Mouse (Mus musculus) liver, adult 2 months (tissue): Measurements from ENCODE around the gene Srsf5. TPM values are rescaled to one million over a fixed set of nuclear protein-coding genes. Genes with fewer than 3 reads are reported as not detected.
A peak's percentile ranks its signal among the peaks of the same experiment; 100 is the strongest.
"Not testable (repeated sequence)": the region's sequence is repeated elsewhere in the genome, so short reads cannot be mapped to it uniquely, and the experiment has no call there.

Source experiments
- DNase-seq: peaks from one replicate; pipeline ENCODE4 v3.0.0-alpha.2; 2011; ENCODE audit warnings: low read depth, low spot score; ENCODE audit errors: extremely low read depth
- H3K27ac ChIP-seq: fragments of 200-500 bp; replicated peaks from 2 replicates; pipeline ENCODE4 v1.5.1; 2012; ENCODE audit warnings: low read depth, mild to moderate bottlenecking, control low read depth, inconsistent platforms, low read length; ENCODE audit not compliant: insufficient read depth
- H3K27me3 ChIP-seq: fragments of 200-500 bp; 2 replicates; pipeline ENCODE4 v1.6.1; 2012; ENCODE audit warnings: mild to moderate bottlenecking, moderate library complexity, low read length, inconsistent platforms; ENCODE audit not compliant: control insufficient read depth, insufficient read depth
- H3K36me3 ChIP-seq: fragments of 200-500 bp; 2 replicates; pipeline ENCODE4 v1.6.1; 2012; ENCODE audit warnings: low read length, inconsistent platforms; ENCODE audit not compliant: control insufficient read depth, insufficient read depth
- H3K4me1 ChIP-seq: fragments of 200-500 bp; 2 replicates; pipeline ENCODE4 v1.6.1; 2011; ENCODE audit warnings: low read length; ENCODE audit not compliant: control insufficient read depth, insufficient read depth
- H3K4me3 ChIP-seq: fragments of 200-500 bp; 2 replicates; pipeline ENCODE4 v1.5.1; 2011; ENCODE audit warnings: low read depth, mild to moderate bottlenecking, control low read depth, low read length, moderate library complexity; ENCODE audit not compliant: insufficient read depth
- H3K79me2 ChIP-seq: fragments of 200-500 bp; 2 replicates; pipeline ENCODE4 v1.6.1; 2012; ENCODE audit warnings: inconsistent platforms, mild to moderate bottlenecking, low read length, moderate library complexity; ENCODE audit not compliant: control insufficient read depth, insufficient read depth
- H3K9ac ChIP-seq: fragments of 200-500 bp; 2 replicates; pipeline ENCODE4 v1.6.1; 2012; ENCODE audit warnings: low read depth, mild to moderate bottlenecking, control low read depth, inconsistent platforms, low read length
- CTCF ChIP-seq: fragments of 200-500 bp; IDR thresholded peaks from 2 replicates; pipeline ENCODE4 v1.5.1; 2011; ENCODE audit warnings: low read depth, low read length, control low read depth
- POLR2A ChIP-seq: fragments of 200-500 bp; IDR thresholded peaks from 2 replicates; pipeline ENCODE4 v1.6.1; 2011; ENCODE audit warnings: low read length, control low read depth; ENCODE audit not compliant: insufficient read depth; ENCODE audit errors: extremely low read depth
- WGBS: fragments of 180-500 bp; shearing (Covaris S2); methylation state at CpG from one replicate; pipeline ENCODE4 v1.1.7; 2018; 5-methylcytosine and 5-hydroxymethylcytosine counted together
- polyA plus RNA-seq: library from polyadenylated mRNA; depleted of rRNA; stranded (reverse); fragments of >200 nt; gene quantifications from 2 replicates; pipeline ENCODE4 v1.2.3, GENCODE M21; 2012
- total RNA-seq: library from RNA; depleted of rRNA; stranded (reverse); fragments of >200 nt; gene quantifications from 2 replicates; pipeline ENCODE4 v1.2.3, GENCODE M21; 2014

The Srsf5 gene
- total and polyA plus RNA-seq, 2 experiments = 238 to 331 TPM

DNA sequence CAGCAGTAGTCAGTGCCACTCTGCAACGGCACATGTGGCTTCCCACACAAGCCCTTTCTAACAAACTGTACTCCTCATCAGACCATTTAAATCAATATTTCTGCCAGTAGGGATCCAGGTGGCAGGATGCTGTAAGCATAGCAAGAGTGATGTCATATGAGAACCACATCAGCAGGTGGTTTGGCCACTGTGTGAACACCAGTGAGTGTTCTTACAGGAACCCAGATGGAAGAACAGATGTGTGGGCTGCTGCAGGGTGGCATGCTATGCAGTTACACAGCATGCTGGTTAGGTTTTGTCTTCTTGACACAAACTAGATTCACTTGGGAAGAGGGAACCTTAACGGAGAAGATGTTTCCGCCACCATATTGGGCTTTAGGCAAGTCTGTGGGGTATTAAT lies 3.4 kb upstream of the Srsf5 start:
- Histone ChIP-seq H3K27me3 (no peaks in the 10 kb centered on the region), H3K4me3 (no peak overlapping the region), H3K27ac (no peak overlapping the region), H3K79me2 (peaks cover 11% of the 10 kb centered on the region), H3K9ac (no peak overlapping the region), H3K36me3 (peaks cover 6% of the 10 kb centered on the region), H3K4me1 (peaks cover 4% of the 10 kb centered on the region)
- WGBS = 93% methylated on average over 3 of the region's 3 CpGs
- no peak for DNase-seq
- TF ChIP-seq CTCF (no peak), POLR2A (no peak)

DNA sequence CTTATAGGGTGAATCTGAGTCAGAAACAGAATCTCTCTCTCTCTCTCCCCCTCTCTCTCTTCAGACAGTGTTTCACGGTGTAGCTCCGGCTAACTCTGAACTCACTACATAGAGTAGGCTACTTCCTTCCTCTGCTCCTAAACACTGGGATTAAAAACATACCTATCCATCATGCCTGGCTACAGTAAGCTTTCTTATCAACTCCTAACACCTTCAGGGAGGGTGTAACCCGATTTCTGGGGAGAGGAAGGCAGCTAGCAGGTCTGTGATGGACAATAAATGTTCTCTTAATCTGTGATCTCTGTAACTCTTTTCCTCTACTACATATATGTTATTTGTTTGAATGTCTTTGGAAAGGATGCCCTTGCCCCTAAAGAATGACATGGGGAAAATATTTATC lies 1.9 kb upstream of the Srsf5 start:
- H3K79me2 ChIP-seq = peaks cover 15% of the 10 kb centered on the region
- H3K4me3 ChIP-seq = no peak overlapping the region
- H3K4me1 ChIP-seq = peaks cover 10% of the 10 kb centered on the region
- no peak overlapping the region for H3K9ac ChIP-seq
- TF ChIP-seq CTCF (no peak), POLR2A (no peak)
- peaks cover 20% of the 10 kb centered on the region for H3K36me3 ChIP-seq
- H3K27ac ChIP-seq = no peak overlapping the region
- 84% methylated on average over 3 of the region's 3 CpGs for WGBS
- DNase-seq = no peak
- H3K27me3 ChIP-seq = no peaks in the 10 kb centered on the region

DNA sequence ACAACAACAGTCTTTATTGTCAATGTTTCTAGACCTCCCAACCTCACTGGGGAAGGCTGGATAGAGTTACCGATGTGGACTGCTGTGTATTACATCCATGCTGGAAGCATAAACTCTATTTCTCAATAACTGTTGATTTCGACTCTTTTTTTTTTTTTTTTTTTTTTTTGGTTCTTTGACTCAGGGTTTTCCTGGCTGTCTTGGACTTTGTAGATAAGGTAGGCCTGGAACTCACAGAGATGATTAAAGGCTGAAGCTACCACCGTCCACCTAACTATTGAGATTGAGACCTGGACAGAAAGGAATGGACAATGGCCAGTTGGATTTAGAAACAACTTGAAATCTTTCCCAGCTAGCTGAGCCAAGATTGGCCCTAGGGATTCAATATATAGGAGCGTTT lies 1.1 kb upstream of the Srsf5 start:
- peaks cover 15% of the 10 kb centered on the region for H3K79me2 ChIP-seq
- TF ChIP-seq POLR2A (no peak), CTCF (no peak)
- H3K9ac ChIP-seq = no peak overlapping the region
- no peak overlapping the region for H3K4me3 ChIP-seq
- no peak overlapping the region for H3K27ac ChIP-seq
- 27% methylated on average over 4 of the region's 4 CpGs for WGBS
- peaks cover 26% of the 10 kb centered on the region for H3K36me3 ChIP-seq
- no peaks in the 10 kb centered on the region for H3K27me3 ChIP-seq
- H3K4me1 ChIP-seq = peaks cover 14% of the 10 kb centered on the region
- DNase-seq = peak; percentile 80

DNA sequence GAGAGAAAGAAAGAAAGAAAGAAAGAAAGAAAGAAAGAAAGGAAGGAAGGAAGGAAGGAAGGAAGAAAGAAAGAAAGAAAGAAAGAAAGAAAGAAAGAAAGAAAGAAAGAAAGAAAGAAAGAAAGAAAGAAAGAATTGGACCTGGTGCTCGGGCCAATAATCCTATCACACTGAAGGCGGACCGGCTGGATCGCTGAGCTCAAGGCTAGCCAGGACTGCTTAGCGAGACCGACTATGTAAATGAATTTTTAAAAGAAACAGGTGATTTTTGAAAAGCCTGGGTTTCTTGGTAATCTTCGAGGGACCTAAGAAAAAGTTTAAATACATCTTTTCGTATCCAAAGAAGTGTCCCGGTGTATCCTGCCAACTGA lies 356 bp upstream of the Srsf5 start:
- Histone ChIP-seq H3K36me3 (peaks cover 32% of the 10 kb centered on the region), H3K9ac (peak overlapping the region; percentile 43), H3K4me3 (peak overlapping the region; percentile 93), H3K4me1 (peaks cover 14% of the 10 kb centered on the region), H3K27ac (peak overlapping the region; percentile 89), H3K79me2 (peaks cover 15% of the 10 kb centered on the region)
- DNase-seq, H3K27me3 ChIP-seq: not testable (repeated sequence)
- WGBS = 0% methylated on average over 9 of the region's 9 CpGs

DNA sequence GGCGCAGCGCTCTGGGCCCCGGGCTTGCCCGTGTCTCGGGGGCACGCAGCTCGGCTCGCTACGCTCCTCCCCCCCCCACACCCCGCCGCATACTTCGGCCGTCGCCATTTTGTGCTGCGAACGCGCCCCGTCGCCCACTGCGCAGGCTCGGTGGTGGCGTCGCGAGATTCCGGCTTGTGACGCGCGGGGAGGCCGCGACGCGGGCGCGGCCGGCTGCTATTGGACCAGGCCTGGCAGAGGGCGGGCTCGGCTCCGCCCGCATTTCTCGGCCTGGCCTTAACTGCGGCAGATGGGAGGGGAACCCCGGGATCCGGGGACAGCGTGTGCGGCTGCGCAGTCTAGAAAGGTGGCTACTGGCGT lies 672 bp downstream of the Srsf5 start:
- Histone ChIP-seq H3K4me3 (peak overlapping the region; percentile 93), H3K9ac (peak overlapping the region; percentile 97), H3K4me1 (peaks cover 17% of the 10 kb centered on the region), H3K79me2 (peaks cover 15% of the 10 kb centered on the region), H3K27ac (peak overlapping the region; percentile 96), H3K27me3 (no peaks in the 10 kb centered on the region), H3K36me3 (peaks cover 37% of the 10 kb centered on the region)
- WGBS = under 1% methylated on average over 38 of the region's 47 CpGs
- DNase-seq = peak; percentile 76
- no peak for TF ChIP-seq CTCF
- TF ChIP-seq POLR2A = peak; percentile 22

DNA sequence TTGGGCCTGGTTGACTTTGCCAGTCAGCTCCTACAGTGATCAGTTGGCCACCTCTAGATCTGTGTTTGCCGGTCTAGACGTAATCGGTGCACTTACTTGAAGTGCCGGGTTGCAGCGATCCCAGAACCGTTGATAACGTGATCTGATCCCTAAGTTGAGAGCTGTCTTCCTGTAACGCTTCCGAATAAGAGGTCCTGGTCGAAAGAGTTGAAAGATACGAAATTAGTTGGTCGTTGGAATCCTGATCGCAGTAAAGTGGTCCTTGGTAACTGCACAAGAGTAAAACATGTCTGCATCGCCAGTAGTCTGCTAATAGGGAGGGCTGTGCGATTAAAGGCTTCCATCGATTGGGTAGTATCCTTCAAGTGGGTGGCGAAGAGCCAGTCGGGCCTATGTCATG lies 2.9 kb downstream of the Srsf5 start:
- peak overlapping the region; percentile 44 for H3K4me3 ChIP-seq
- peak overlapping the region; percentile 58 for H3K9ac ChIP-seq
- peaks cover 15% of the 10 kb centered on the region for H3K79me2 ChIP-seq
- no peak for TF ChIP-seq POLR2A
- TF ChIP-seq CTCF = no peak
- DNase-seq = peak; percentile 61
- H3K27ac ChIP-seq = peak overlapping the region; percentile 3
- WGBS = 33% methylated on average over 18 of the region's 18 CpGs
- H3K36me3 ChIP-seq = peaks cover 56% of the 10 kb centered on the region
- peaks cover 23% of the 10 kb centered on the region for H3K4me1 ChIP-seq
- no peaks in the 10 kb centered on the region for H3K27me3 ChIP-seq

DNA sequence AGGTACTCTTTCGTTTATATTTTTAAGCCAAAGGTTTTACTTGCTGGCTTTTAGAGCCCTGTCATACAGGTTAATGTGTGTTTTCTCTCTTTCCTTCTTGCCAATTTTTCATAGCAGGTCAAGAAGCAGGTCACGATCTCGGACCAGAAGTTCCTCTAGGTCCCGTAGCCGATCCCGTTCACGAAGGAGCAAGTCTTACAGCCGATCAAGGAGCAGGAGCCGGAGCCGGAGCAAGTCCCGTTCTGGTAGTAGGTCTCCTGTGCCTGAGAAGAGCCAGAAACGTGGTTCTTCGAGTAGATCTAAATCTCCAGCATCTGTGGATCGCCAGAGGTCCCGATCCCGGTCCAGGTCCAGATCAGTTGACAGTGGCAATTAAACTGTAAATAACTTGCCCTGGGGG lies 4.3 kb downstream of the Srsf5 start:
- H3K9ac ChIP-seq, H3K27me3 ChIP-seq, H3K27ac ChIP-seq, H3K4me3 ChIP-seq: not testable (repeated sequence)
- Histone ChIP-seq H3K36me3 (peaks cover 70% of the 10 kb centered on the region), H3K4me1 (peaks cover 31% of the 10 kb centered on the region), H3K79me2 (peaks cover 15% of the 10 kb centered on the region)
- WGBS = 35% methylated on average over 16 of the region's 16 CpGs
- peak; percentile 65 for DNase-seq
